Mouse (Mus musculus): ENCODE data around the gene Clybl. TPM values are rescaled to one million over a fixed set of nuclear protein-coding genes. Genes with fewer than 3 reads are reported as not detected.
A peak's percentile ranks its signal among the peaks of the same experiment; 100 is the strongest.

Clybl gene
- polyA plus RNA-seq, 1 experiment from 2014 or later = 12.5 TPM

DNA sequence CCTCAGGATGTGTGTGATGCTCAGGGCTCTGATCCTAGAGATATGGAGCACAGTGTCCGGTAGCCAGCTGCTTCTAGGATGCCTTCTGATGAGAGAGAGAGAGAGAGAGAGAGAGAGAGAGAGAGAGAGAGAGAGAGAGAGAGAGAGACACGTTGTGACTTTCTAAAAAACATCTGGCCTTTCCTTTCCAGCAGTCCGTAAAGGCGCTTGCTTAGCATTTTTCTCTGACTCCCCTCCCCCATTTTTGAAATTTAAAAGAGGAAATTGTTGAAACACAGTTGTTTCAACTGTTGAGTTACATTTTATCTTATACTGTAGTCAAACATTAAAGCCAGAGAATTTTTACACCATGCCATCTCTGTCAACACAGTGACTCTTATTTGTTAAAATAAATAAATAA is 114.9 kb downstream of the Clybl start:
- peaks cover 3% of the 10 kb centered on the region; the same call in 1 of the 2 replicates for H3K27me3 ChIP-seq (replicated peaks)
- H3K4me2 ChIP-seq = no peak overlapping the region
- no peaks in the 10 kb centered on the region for H3K4me1 ChIP-seq
- no peak overlapping the region for H3K4me3 ChIP-seq
- H3K9me3 ChIP-seq = no peaks in the 10 kb centered on the region
- no peak overlapping the region for H3K9ac ChIP-seq
- ATAC-seq (replicated peaks) = no peak
- 25% methylated on average over 4 of the region's 4 CpGs for WGBS
- H3K36me3 ChIP-seq (replicated peaks) = no peaks in the 10 kb centered on the region
- H3K27ac ChIP-seq = no peak overlapping the region

DNA sequence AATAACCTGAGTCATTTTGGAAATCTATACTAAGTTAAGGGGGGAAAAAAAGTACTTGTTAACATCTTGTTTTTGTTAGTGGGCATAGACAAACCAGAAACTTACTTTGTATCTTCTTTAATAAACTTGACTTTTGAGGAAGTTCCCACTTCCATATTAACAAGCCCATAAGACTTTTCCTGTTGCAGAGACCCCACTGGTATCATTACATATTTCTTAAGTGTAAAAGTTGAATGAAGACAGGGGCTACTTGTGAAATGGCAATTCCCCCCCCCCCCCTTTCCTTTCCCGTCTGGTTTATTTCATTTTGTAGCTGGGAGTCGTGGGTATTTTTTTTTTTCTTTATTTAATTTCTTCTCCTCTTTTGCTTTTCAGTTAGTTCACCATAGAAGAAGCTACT is 115.4 kb downstream of the Clybl start:
- peaks cover 3% of the 10 kb centered on the region; the same call in 1 of the 2 replicates for H3K27me3 ChIP-seq (replicated peaks)
- no peaks in the 10 kb centered on the region for H3K36me3 ChIP-seq (replicated peaks)
- ATAC-seq (replicated peaks) = no peak
- no peak overlapping the region for H3K27ac ChIP-seq
- no peak overlapping the region for H3K9ac ChIP-seq
- no peaks in the 10 kb centered on the region for H3K9me3 ChIP-seq
- H3K4me3 ChIP-seq = no peak overlapping the region
- H3K4me1 ChIP-seq = no peaks in the 10 kb centered on the region
- 8% methylated on average over 2 of the region's 2 CpGs for WGBS
- no peak overlapping the region for H3K4me2 ChIP-seq

DNA sequence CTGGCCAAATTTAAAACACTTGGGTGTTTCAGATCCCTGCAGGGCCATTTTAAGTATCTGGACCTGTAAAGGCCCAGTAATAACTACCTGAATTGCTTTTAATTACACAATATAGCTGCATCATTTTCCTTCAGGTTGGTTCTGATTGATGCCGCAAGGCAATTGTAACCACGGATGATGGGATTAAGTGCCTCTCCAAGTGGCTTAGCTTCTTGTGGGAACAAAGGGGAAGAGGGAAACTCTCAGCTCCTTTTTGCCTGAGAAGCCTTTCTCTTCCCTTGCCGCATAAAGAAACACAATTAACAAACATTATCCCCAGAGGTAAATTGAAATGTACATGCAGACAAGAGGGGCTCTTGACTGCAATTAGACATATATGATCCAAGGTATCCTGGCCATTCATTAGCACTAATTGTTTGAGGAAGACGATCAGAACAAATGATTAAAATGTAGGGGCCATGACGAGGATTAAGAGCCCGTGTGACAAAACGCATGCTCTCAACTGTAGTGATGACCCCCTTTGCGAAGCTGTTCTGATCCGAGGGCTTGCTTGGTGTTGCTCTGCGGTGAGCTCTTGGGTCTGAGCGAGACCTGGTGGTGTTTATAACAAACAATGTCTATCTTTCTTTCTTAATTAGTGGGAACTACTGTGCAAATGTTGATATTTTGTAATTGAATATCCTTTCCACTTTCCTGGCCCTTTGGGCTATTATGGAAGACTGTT is 116.0 kb downstream of the Clybl start:
- 19% methylated on average over 11 of the region's 11 CpGs for WGBS
- H3K4me1 ChIP-seq = no peaks in the 10 kb centered on the region
- H3K9ac ChIP-seq = no peak overlapping the region
- H3K4me3 ChIP-seq = no peak overlapping the region
- H3K4me2 ChIP-seq = no peak overlapping the region
- H3K27ac ChIP-seq = no peak overlapping the region
- ATAC-seq (replicated peaks) = no peak
- no peaks in the 10 kb centered on the region for H3K36me3 ChIP-seq (replicated peaks)
- H3K9me3 ChIP-seq = no peaks in the 10 kb centered on the region
- H3K27me3 ChIP-seq (replicated peaks) = peaks cover 2% of the 10 kb centered on the region; the same call in 1 of the 2 replicates

DNA sequence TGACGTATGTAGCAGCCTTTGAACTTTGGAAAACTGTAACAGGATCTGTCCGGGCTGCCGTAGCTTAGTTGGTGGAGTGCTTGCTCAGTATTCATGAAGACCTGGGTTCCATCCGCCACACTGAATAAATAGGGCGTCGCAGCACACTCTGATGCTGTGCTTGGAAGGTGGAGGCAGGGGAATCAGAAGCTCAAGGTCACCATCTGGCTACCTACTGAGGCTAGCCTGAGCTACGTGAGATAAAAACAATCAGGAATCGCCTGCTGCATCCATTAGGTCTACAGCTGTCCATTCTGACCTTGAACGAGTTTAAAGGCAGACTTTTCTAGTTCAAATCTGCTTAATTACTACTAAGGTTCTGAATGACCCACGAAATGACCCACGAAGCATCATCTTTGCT is 118.8 kb downstream of the Clybl start:
- WGBS = 64% methylated on average over 11 of the region's 11 CpGs
- no peak overlapping the region for H3K27ac ChIP-seq
- ATAC-seq (replicated peaks) = no peak
- H3K4me2 ChIP-seq = no peak overlapping the region
- H3K9me3 ChIP-seq = no peaks in the 10 kb centered on the region
- no peaks in the 10 kb centered on the region for H3K36me3 ChIP-seq (replicated peaks)
- H3K9ac ChIP-seq = no peak overlapping the region
- H3K4me3 ChIP-seq = no peak overlapping the region
- peaks cover 5% of the 10 kb centered on the region; the same call in 1 of the 2 replicates for H3K27me3 ChIP-seq (replicated peaks)
- H3K4me1 ChIP-seq = 0 out of 2 replicates have a peak, but pooled peaks cover 4% of the 10 kb centered on the region

DNA sequence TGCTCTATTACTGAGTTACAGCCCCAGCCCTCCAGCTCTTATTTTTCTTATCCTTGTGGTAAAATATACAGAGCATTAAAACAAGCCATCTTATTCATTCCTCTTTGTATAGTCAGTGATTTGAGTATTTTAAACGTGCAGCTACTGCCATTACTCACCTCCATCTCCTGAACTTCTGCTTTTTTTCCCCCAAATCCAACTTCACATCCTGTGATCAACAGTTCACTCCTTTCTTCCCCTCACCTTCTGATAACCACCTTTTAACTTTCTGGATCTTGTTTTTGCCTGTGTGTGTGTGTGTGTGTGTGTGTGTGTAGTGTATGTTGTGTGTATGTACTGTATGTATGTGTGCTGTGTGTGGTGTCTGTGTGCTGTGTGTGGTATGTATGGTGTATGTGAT is 122.3 kb downstream of the Clybl start:
- 62% methylated on average over 1 of the region's 1 CpGs for WGBS
- H3K27ac ChIP-seq = no peak overlapping the region
- H3K36me3 ChIP-seq (replicated peaks) = no peaks in the 10 kb centered on the region
- no peaks in the 10 kb centered on the region for H3K9me3 ChIP-seq
- H3K4me3 ChIP-seq = no peak overlapping the region
- H3K27me3 ChIP-seq (replicated peaks) = 0 out of 2 replicates have a peak, but pooled peaks cover 5% of the 10 kb centered on the region
- H3K4me1 ChIP-seq = 0 out of 2 replicates have a peak, but pooled peaks cover 4% of the 10 kb centered on the region
- H3K4me2 ChIP-seq = no peak overlapping the region
- ATAC-seq (replicated peaks) = no peak
- H3K9ac ChIP-seq = no peak overlapping the region

DNA sequence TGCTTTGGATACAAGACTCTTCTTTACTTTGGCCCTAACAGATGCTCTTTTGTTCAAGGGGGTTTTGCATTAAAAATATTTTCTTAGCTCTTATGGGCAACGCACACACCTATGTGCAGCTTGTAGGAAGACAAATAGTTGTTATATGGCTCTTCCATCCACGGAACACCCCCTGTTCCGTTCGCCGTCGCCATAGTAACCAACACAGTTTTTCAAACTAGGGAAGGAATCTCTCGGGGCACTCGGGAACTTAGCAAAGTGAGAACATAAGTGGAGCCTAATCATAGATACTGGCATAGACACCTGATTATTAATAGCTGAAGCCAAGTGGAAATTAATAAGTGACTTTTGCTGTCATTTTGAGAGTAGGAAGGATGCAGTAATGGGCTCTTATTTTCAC is 123.6 kb downstream of the Clybl start:
- Histone ChIP-seq H3K4me2 (no peak overlapping the region), H3K27me3 (replicated peaks) (0 out of 2 replicates have a peak, but pooled peaks cover 5% of the 10 kb centered on the region), H3K36me3 (replicated peaks) (no peaks in the 10 kb centered on the region), H3K4me1 (0 out of 2 replicates have a peak, but pooled peaks cover 4% of the 10 kb centered on the region), H3K9ac (no peak overlapping the region), H3K27ac (no peak overlapping the region), H3K9me3 (no peaks in the 10 kb centered on the region), H3K4me3 (no peak overlapping the region)
- 44% methylated on average over 8 of the region's 8 CpGs for WGBS
- ATAC-seq (replicated peaks) = peak; percentile 62

DNA sequence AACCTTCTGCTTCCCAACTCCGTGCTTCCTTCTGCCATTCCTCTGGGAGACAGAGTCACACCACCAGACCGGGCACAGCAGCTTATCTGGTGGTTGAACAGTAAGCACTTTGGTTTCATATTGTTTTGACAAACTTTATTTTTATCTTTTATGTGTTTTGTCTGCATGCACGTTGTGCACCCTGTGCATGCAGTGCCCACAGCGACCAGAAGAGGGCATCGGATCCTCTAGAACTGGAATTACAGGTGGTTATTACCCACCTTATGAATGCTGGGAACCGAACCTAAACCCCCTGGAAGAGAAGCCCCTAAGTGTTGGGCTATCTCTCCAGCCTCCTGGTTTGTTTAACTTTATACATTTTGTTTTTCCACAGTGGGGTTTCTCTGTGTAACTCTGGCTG is 130.9 kb downstream of the Clybl start:
- Histone ChIP-seq H3K9ac (no peak overlapping the region), H3K9me3 (0 out of 2 replicates have a peak, but pooled peaks cover 3% of the 10 kb centered on the region), H3K4me3 (no peak overlapping the region), H3K4me2 (no peak overlapping the region), H3K27ac (no peak overlapping the region), H3K27me3 (replicated peaks) (no peaks in the 10 kb centered on the region), H3K36me3 (replicated peaks) (no peaks in the 10 kb centered on the region), H3K4me1 (no peaks in the 10 kb centered on the region)
- ATAC-seq (replicated peaks) = no peak
- 96% methylated on average over 6 of the region's 6 CpGs for WGBS

DNA sequence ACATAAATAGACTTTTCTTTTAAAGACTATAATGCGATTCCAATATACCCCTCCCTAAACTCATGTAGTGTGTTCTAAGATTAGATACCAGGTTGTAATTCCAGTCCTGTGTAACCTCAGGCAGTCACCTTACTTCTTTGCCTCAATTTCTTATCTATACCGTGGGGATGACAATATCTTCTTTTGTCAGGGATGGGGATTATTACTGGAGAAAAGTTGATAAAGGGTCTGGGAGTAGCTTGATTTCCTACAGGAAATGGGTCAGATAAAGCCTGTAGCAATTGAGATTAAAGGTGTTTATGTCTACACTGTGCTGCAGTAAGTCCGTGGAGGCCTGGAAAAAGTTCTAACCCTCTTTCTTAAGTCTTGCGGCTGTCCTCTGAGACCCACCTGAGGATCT is 131.8 kb downstream of the Clybl start:
- H3K36me3 ChIP-seq (replicated peaks) = no peaks in the 10 kb centered on the region
- 0 out of 2 replicates have a peak, but pooled peaks cover 3% of the 10 kb centered on the region for H3K9me3 ChIP-seq
- H3K27me3 ChIP-seq (replicated peaks) = no peaks in the 10 kb centered on the region
- no peak overlapping the region for H3K4me3 ChIP-seq
- no peaks in the 10 kb centered on the region for H3K4me1 ChIP-seq
- H3K27ac ChIP-seq = no peak overlapping the region
- H3K4me2 ChIP-seq = no peak overlapping the region
- WGBS = 85% methylated on average over 4 of the region's 4 CpGs
- ATAC-seq (replicated peaks) = no peak
- H3K9ac ChIP-seq = no peak overlapping the region

DNA sequence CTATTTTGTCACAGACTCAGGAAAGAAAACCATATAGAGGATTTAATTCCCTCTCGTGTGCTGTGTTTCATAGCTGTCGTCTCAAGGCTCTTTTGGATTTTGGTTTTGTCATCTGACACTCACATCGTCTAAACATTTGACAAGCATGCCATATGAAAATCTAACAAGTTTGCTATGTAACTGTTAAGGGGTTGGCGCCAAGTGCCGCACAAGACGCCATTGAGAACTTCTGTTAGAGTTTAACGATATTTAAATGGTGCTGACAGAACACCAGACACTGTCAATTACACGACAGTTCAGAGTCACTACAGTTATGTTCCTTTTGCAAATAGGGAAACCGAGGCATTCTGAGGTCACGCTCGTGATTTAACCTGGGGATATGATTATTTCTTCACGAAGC is 134.2 kb downstream of the Clybl start:
- H3K4me1 ChIP-seq = no peaks in the 10 kb centered on the region
- H3K9ac ChIP-seq = no peak overlapping the region
- H3K27me3 ChIP-seq (replicated peaks) = no peaks in the 10 kb centered on the region
- no peak for ATAC-seq (replicated peaks)
- 0 out of 2 replicates have a peak, but pooled peaks cover 3% of the 10 kb centered on the region for H3K9me3 ChIP-seq
- no peaks in the 10 kb centered on the region for H3K36me3 ChIP-seq (replicated peaks)
- no peak overlapping the region for H3K4me2 ChIP-seq
- no peak overlapping the region for H3K27ac ChIP-seq
- 93% methylated on average over 12 of the region's 12 CpGs for WGBS
- H3K4me3 ChIP-seq = no peak overlapping the region

DNA sequence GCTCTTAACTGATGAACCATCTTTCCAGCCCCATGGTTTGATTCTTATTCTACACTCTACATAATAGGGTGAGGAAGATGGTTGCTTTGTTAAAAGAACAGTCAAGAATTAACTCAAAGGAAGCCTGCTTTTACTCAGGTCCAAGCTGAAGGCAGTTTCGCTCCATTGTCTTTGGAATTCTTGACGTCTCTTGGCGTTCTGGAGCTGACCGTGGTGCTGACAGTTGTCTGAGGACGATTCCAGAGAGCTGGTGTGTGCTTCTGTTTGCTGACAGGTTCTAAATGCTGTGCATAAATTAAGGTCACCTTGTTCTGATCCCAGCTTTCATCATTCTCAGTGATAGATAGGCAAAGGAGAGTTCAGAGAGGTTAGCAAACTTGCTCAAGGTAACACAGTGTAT is 140.6 kb downstream of the Clybl start:
- H3K36me3 ChIP-seq (replicated peaks) = no peaks in the 10 kb centered on the region
- H3K4me2 ChIP-seq = no peak overlapping the region
- H3K4me3 ChIP-seq = no peak overlapping the region
- H3K27me3 ChIP-seq (replicated peaks) = no peaks in the 10 kb centered on the region
- ATAC-seq (replicated peaks) = no peak
- 33% methylated on average over 5 of the region's 5 CpGs for WGBS
- H3K9me3 ChIP-seq = no peaks in the 10 kb centered on the region
- no peaks in the 10 kb centered on the region for H3K4me1 ChIP-seq
- H3K27ac ChIP-seq = no peak overlapping the region
- H3K9ac ChIP-seq = no peak overlapping the region

DNA sequence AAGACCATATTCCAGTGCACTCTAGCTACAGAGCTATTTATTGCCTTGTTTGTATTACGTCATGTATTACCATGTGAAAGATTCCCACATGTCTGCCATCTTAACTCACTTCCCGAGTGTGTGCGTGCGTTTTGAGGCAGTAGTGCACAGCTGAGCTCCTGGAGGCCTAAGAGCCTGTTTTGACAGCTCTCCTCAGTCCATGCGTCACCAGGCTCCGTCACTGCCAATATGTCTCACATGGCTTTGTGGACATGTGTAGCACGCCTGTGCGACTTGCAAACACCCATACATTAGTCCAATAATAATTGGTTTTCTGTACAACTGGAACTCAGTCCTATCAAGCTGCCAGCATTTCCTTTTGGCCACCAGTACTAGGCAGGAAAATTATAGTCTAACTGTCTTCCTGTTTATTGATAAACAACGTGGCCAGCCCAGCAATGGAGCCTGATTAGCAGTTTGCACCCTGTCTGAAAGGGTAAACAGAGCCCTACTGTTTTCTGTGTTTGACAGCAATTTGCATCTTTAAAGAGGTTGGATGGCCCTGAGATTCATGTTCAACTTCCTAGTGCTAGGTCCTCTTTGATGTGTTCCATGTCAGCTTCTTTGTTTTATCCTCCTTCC is 142.4 kb downstream of the Clybl start:
- H3K9ac ChIP-seq = no peak overlapping the region
- H3K27me3 ChIP-seq (replicated peaks) = no peaks in the 10 kb centered on the region
- ATAC-seq (replicated peaks) = no peak
- H3K4me1 ChIP-seq = no peaks in the 10 kb centered on the region
- no peaks in the 10 kb centered on the region for H3K9me3 ChIP-seq
- no peak overlapping the region for H3K27ac ChIP-seq
- no peaks in the 10 kb centered on the region for H3K36me3 ChIP-seq (replicated peaks)
- no peak overlapping the region for H3K4me2 ChIP-seq
- no peak overlapping the region for H3K4me3 ChIP-seq
- 76% methylated on average over 9 of the region's 9 CpGs for WGBS

DNA sequence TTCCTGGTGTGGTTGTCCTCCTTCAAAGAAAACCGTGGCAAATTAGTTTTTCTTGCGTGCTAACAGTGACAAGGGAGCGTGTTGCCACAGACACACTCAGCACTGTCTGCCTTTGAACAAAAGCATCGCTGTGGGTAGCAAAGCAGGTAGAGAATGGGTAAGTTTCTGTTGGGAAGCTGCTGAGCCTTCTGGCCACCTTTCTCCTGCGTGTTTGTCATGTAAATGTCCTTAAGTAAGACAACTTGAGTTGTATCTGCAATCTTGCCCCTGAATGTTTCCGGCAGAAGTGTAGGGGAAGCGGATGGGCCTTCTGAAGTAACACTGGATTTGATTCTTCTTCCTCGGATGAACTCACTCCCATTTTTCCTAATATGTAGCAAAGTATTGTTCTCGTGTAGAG is 148.6 kb downstream of the Clybl start:
- Histone ChIP-seq H3K27me3 (replicated peaks) (no peaks in the 10 kb centered on the region), H3K9me3 (no peaks in the 10 kb centered on the region), H3K27ac (no peak overlapping the region), H3K9ac (no peak overlapping the region), H3K4me3 (no peak overlapping the region), H3K4me2 (no peak overlapping the region), H3K36me3 (replicated peaks) (no peaks in the 10 kb centered on the region), H3K4me1 (no peaks in the 10 kb centered on the region)
- no peak for ATAC-seq (replicated peaks)
- 63% methylated on average over 9 of the region's 9 CpGs for WGBS

DNA sequence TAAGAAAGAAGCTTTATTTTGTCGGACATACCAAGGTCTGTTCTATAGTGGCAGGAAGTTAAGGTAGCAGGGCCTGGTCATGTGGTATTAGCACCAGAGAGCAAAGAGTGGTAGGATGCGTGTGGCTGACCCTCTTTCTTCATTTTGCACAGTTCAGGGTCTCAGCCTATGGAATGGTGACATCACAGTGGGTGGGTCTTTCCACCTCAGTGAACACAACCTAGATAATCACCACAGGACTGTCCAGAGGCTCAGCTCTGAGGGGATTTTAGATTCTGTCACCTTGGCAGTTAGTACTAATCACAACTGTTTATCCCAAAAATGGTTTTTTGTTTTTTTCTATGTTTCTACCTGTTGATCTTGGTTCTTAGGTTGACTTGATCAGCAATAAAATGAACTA is 149.2 kb downstream of the Clybl start:
- Histone ChIP-seq H3K9ac (no peak overlapping the region), H3K27ac (no peak overlapping the region), H3K4me3 (no peak overlapping the region), H3K4me1 (no peaks in the 10 kb centered on the region), H3K27me3 (replicated peaks) (no peaks in the 10 kb centered on the region), H3K9me3 (no peaks in the 10 kb centered on the region), H3K36me3 (replicated peaks) (no peaks in the 10 kb centered on the region), H3K4me2 (no peak overlapping the region)
- no peak for ATAC-seq (replicated peaks)
- WGBS = 72% methylated on average over 2 of the region's 2 CpGs
